Mouse (Mus musculus): ENCODE measurements around the gene Qk. TPM values are rescaled to one million over a fixed set of nuclear protein-coding genes. Genes with fewer than 3 reads are reported as not detected.

Qk gene
- total and polyA plus RNA-seq, 3 experiments: 58.4 to 1,938 (median 128) TPM

DNA sequence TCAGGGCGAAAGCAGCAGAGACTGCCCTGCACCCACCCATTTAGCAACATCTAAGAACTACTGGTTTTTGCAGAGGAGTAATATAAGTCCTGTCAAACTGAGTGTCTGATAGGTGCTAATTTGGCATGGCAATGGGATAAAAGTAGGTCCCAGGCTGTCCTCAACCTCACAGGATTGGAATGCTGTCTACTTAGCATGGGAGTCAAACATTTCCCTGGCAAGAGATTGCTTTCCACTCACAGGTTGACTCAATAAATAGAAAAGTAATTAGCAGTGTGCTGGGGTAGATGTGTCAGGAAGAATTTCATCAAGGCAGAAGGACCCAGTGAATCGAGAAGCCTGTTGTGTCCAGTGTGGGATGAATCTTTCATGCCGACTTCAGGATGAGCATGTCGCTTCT is 41.1 kb upstream of the Qk start:
- H3K27me3 ChIP-seq (ENCODE audit: control insufficient read depth in 1 of 2, insufficient read depth in 2 of 2, low read length in 2 of 2): no peaks in the 10 kb centered on the region
- TF ChIP-seq SIN3A (IDR thresholded peaks at IDR 0.05; ENCODE audit: low read length) (no peak), ZNF384 (IDR thresholded peaks at IDR 0.05; ENCODE audit: low read depth, low read length) (no peak), POLR2AphosphoS5 (IDR thresholded peaks at IDR 0.05; ENCODE audit: borderline replicate concordance, low read depth, low read length) (no peak), TAL1 (IDR thresholded peaks at IDR 0.05; ENCODE audit: low read length) (no peak), CHD1 (IDR thresholded peaks at IDR 0.05; ENCODE audit: low read depth, low read length) (no peak), POLR2A (IDR thresholded peaks at IDR 0.05; ENCODE audit: control insufficient read depth in 1 of 2, insufficient read depth in 1 of 2, low read depth in 1 of 2, low read length in 2 of 2, poor library complexity in 1 of 2) (no peak)
- no peaks in the 10 kb centered on the region for H3K9me3 ChIP-seq (replicated peaks; ENCODE audit: insufficient read depth, low read length)
- DNase-seq (ENCODE audit: low read depth, low spot score): no peak
- H3K4me1 ChIP-seq (ENCODE audit: control insufficient read depth in 1 of 2, insufficient read depth in 2 of 2, low read length in 2 of 2): no peaks in the 10 kb centered on the region
- no peak overlapping the region for H3K27ac ChIP-seq (ENCODE audit: control insufficient read depth, low read depth, low read length)
- no peaks in the 10 kb centered on the region for H3K36me3 ChIP-seq (ENCODE audit: control insufficient read depth in 1 of 2, insufficient read depth in 2 of 2, low read length in 2 of 2)
- H3K79me2 ChIP-seq (ENCODE audit: control insufficient read depth, insufficient read depth, low read length, poor library complexity): no peaks in the 10 kb centered on the region; the same call in 1 of the 2 replicates
- H3K9ac ChIP-seq (ENCODE audit: control insufficient read depth, low read depth, low read length, poor library complexity, severe bottlenecking): no peak overlapping the region
- no peak overlapping the region for H3K4me3 ChIP-seq (ENCODE audit: control insufficient read depth in 1 of 2, insufficient read depth in 1 of 2, low read depth in 2 of 2, low read length in 2 of 2)

- DNase-seq (ENCODE audit: low read depth, low spot score): no peak
- H3K4me3 ChIP-seq (ENCODE audit: control insufficient read depth in 1 of 2, insufficient read depth in 1 of 2, low read depth in 2 of 2, low read length in 2 of 2): no peak overlapping the region
- TF ChIP-seq RAD21 (IDR thresholded peaks at IDR 0.05; ENCODE audit: low read depth, low read length) (no peak), GATA1 (IDR thresholded peaks at IDR 0.05; ENCODE audit: low read depth, low read length) (no peak), POLR2A (IDR thresholded peaks at IDR 0.05; ENCODE audit: control insufficient read depth in 1 of 2, insufficient read depth in 1 of 2, low read depth in 1 of 2, low read length in 2 of 2, poor library complexity in 1 of 2) (no peak), MAFK (IDR thresholded peaks at IDR 0.05; ENCODE audit: borderline replicate concordance, low read depth, low read length) (no peak), MEF2A (IDR thresholded peaks at IDR 0.05; ENCODE audit: extremely low read depth, insufficient replicate concordance, low read depth, low read length, poor library complexity, severe bottlenecking) (no peak), MYC (IDR thresholded peaks at IDR 0.05; ENCODE audit: low read depth, low read length) (no peak)
- no peaks in the 10 kb centered on the region for H3K36me3 ChIP-seq (ENCODE audit: control insufficient read depth in 1 of 2, insufficient read depth in 2 of 2, low read length in 2 of 2)
- H3K79me2 ChIP-seq (ENCODE audit: control insufficient read depth, insufficient read depth, low read length, poor library complexity): no peaks in the 10 kb centered on the region; the same call in 1 of the 2 replicates
- H3K9me3 ChIP-seq (replicated peaks; ENCODE audit: insufficient read depth, low read length): no peaks in the 10 kb centered on the region
- no peaks in the 10 kb centered on the region for H3K27me3 ChIP-seq (ENCODE audit: control insufficient read depth in 1 of 2, insufficient read depth in 2 of 2, low read length in 2 of 2)
- H3K27ac ChIP-seq (ENCODE audit: control insufficient read depth, low read depth, low read length): no peak overlapping the region
- H3K9ac ChIP-seq (ENCODE audit: control insufficient read depth, low read depth, low read length, poor library complexity, severe bottlenecking): no peak overlapping the region
- H3K4me1 ChIP-seq (ENCODE audit: control insufficient read depth in 1 of 2, insufficient read depth in 2 of 2, low read length in 2 of 2): no peaks in the 10 kb centered on the region
These were observed 39.8 kb upstream of the Qk start for GRCm38 (mm10) chr17:10359466-10359865.

- Histone ChIP-seq H3K4me3 (ENCODE audit: control insufficient read depth in 1 of 2, insufficient read depth in 1 of 2, low read depth in 2 of 2, low read length in 2 of 2) (no peak overlapping the region), H3K27ac (ENCODE audit: control insufficient read depth, low read depth, low read length) (no peak overlapping the region), H3K9ac (ENCODE audit: control insufficient read depth, low read depth, low read length, poor library complexity, severe bottlenecking) (no peak overlapping the region), H3K9me3 (replicated peaks; ENCODE audit: insufficient read depth, low read length) (no peaks in the 10 kb centered on the region), H3K79me2 (ENCODE audit: control insufficient read depth, insufficient read depth, low read length, poor library complexity) (no peaks in the 10 kb centered on the region; the same call in 1 of the 2 replicates), H3K27me3 (ENCODE audit: control insufficient read depth in 1 of 2, insufficient read depth in 2 of 2, low read length in 2 of 2) (no peaks in the 10 kb centered on the region), H3K4me1 (ENCODE audit: control insufficient read depth in 1 of 2, insufficient read depth in 2 of 2, low read length in 2 of 2) (no peaks in the 10 kb centered on the region), H3K36me3 (ENCODE audit: control insufficient read depth in 1 of 2, insufficient read depth in 2 of 2, low read length in 2 of 2) (no peaks in the 10 kb centered on the region)
- DNase-seq (ENCODE audit: low read depth, low spot score): no peak
- no peak for TF ChIP-seq POLR2AphosphoS5 (IDR thresholded peaks at IDR 0.05; ENCODE audit: borderline replicate concordance, low read depth, low read length)
- TF ChIP-seq TBP (IDR thresholded peaks at IDR 0.05; ENCODE audit: low read depth, low read length): no peak
- no peak for TF ChIP-seq MAFK (IDR thresholded peaks at IDR 0.05; ENCODE audit: borderline replicate concordance, low read depth, low read length)
- no peak for TF ChIP-seq SMC3 (IDR thresholded peaks at IDR 0.05; ENCODE audit: low read depth, low read length)
- TF ChIP-seq CHD2 (IDR thresholded peaks at IDR 0.05; ENCODE audit: low read length): no peak
- TF ChIP-seq MXI1 (IDR thresholded peaks at IDR 0.05; ENCODE audit: low read depth, low read length): no peak
- TF ChIP-seq NRF1 (IDR thresholded peaks at IDR 0.05; ENCODE audit: insufficient read depth, low read depth, low read length, poor library complexity, severe bottlenecking): no peak
- no peak for TF ChIP-seq CTCF (IDR thresholded peaks at IDR 0.05 in 2 of 3, conservative IDR thresholded peaks at IDR 0.05 in 1 of 3; ENCODE audit: control insufficient read depth in 1 of 3, insufficient read depth in 1 of 3, low read depth in 2 of 3, low read length in 3 of 3, poor library complexity in 1 of 3, severe bottlenecking in 1 of 3)
- no peak for TF ChIP-seq SIN3A (IDR thresholded peaks at IDR 0.05; ENCODE audit: low read length)
- TF ChIP-seq MEF2A (IDR thresholded peaks at IDR 0.05; ENCODE audit: extremely low read depth, insufficient replicate concordance, low read depth, low read length, poor library complexity, severe bottlenecking): no peak
- TF ChIP-seq ZMIZ1 (IDR thresholded peaks at IDR 0.05; ENCODE audit: low read depth, low read length): no peak
- TF ChIP-seq BHLHE40 (IDR thresholded peaks at IDR 0.05; ENCODE audit: borderline replicate concordance, low read depth, low read length): no peak
- no peak for TF ChIP-seq UBTF (IDR thresholded peaks at IDR 0.05; ENCODE audit: borderline replicate concordance, insufficient read depth, low read depth, low read length)
- TF ChIP-seq GATA1 (IDR thresholded peaks at IDR 0.05; ENCODE audit: low read depth, low read length): no peak
- no peak for TF ChIP-seq JUND (IDR thresholded peaks at IDR 0.05; ENCODE audit: low read depth, low read length)
These were observed 37.7 kb upstream of the Qk start for GRCm38 (mm10) chr17:10357348-10357747.

All from MEL (cell line).